Mouse (Mus musculus) hindbrain, embryonic 12.5 days (tissue): Measurements from ENCODE around the gene Qtrt1. TPM values are rescaled to one million over a fixed set of nuclear protein-coding genes. Genes with fewer than 3 reads are reported as not detected.

Experiments used
- ATAC-seq: fragments of 200-750 bp; cut with Nextera tagmentation; 2 replicates; pipeline ENCODE4 v1.8.0; 2017; ENCODE audit warnings: moderate TSS enrichment; ENCODE audit not compliant: low FRiP score
- H3K27ac ChIP-seq: fragments of 300-500 bp; sonication (generic); 2 replicates; pipeline ENCODE4 v1.5.1; 2016; ENCODE audit warnings: mild to moderate bottlenecking
- H3K27me3 ChIP-seq: fragments of 300-500 bp; sonication (generic); 2 replicates; pipeline ENCODE4 v1.6.1; 2016; ENCODE audit warnings: mild to moderate bottlenecking
- H3K36me3 ChIP-seq: fragments of 300-500 bp; sonication (generic); 2 replicates; pipeline ENCODE4 v1.6.1; 2016; ENCODE audit warnings: mild to moderate bottlenecking
- H3K4me1 ChIP-seq: fragments of 300-500 bp; sonication (generic); 2 replicates; pipeline ENCODE4 v1.6.1; 2016
- H3K4me2 ChIP-seq: fragments of 300-500 bp; sonication (generic); replicated peaks from 2 replicates; pipeline ENCODE4 v1.6.1; 2016; ENCODE audit warnings: mild to moderate bottlenecking
- H3K4me3 ChIP-seq: fragments of 300-500 bp; sonication (generic); 2 replicates; pipeline ENCODE4 v1.5.1; 2016; ENCODE audit warnings: mild to moderate bottlenecking
- H3K9ac ChIP-seq: fragments of 300-500 bp; sonication (generic); 2 replicates; pipeline ENCODE4 v1.6.1; 2016; ENCODE audit warnings: mild to moderate bottlenecking, moderate library complexity
- H3K9me3 ChIP-seq: fragments of 300-500 bp; sonication (generic); replicated peaks from 2 replicates; pipeline ENCODE4 v1.6.1; 2016; ENCODE audit warnings: mild to moderate bottlenecking
- WGBS: fragments of 180-500 bp; shearing (Covaris S2); methylation state at CpG from one replicate; pipeline ENCODE4 v1.1.7; 2016; 5-methylcytosine and 5-hydroxymethylcytosine counted together
- polyA plus RNA-seq: library from polyadenylated mRNA; unstranded; fragments of >200 nt; fragmentation: Nextera tagmentation; extraction: Ambion mirVana; gene quantifications from 2 replicates; pipeline ENCODE4 v1.2.1, GENCODE M21; 2016

Qtrt1 gene
- polyA plus RNA-seq, 1 experiment from 2014 or later, result 47.8 TPM

DNA sequence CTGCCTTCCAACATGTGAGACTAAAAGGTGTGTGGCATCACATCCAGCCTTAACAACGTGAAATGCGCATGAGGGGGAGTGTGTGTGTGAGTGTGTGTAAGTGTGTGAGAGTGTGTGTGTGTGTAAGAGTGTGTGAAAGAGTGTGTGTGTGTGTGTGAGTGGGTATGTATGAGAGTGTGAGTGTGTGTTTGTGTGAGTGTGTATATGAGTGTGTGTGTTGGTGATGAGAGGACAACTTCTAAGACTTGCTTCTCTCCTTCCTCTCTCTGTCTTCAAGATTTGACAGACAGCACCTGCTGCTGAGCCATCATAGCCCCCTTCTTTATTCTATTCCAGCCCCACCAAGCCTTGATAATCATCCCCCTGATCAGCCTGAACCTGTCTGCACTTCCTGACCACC is 28.3 kb downstream of the Qtrt1 start:
- no peaks in the 10 kb centered on the region for H3K36me3 ChIP-seq
- no peak overlapping the region for H3K4me3 ChIP-seq
- H3K9ac ChIP-seq, result no peak overlapping the region
- H3K4me2 ChIP-seq, result no peak overlapping the region
- no peaks in the 10 kb centered on the region for H3K4me1 ChIP-seq
- 98% methylated on average over 2 of the region's 2 CpGs for WGBS
- no peaks in the 10 kb centered on the region for H3K27me3 ChIP-seq
- H3K27ac ChIP-seq, result no peak overlapping the region
- H3K9me3 ChIP-seq, result no peaks in the 10 kb centered on the region
- ATAC-seq, result no peak

DNA sequence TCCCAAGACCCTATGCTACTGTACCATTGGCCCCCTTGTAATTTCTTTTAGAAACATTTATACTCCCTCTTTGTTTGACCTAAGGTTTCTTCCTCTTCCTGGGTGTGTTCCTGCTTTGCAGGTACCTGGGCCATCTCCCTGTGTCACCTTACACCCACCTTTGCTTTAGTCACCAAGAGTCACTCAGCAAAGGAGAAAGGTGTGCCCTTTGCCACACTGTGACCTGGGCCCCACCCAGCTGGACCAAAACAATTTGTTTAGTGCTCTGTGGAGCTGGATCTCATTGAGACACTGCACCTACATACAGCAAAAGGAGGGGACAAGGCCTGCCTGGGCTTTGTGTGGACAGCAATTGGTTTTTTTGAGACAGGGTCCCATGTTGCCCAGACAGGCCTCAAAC is 28.8 kb downstream of the Qtrt1 start:
- 0 out of 2 replicates have a peak, but pooled peaks cover 2% of the 10 kb centered on the region for H3K36me3 ChIP-seq
- no peaks in the 10 kb centered on the region for H3K27me3 ChIP-seq
- no peaks in the 10 kb centered on the region for H3K9me3 ChIP-seq
- H3K4me2 ChIP-seq, result no peak overlapping the region
- no peak overlapping the region for H3K27ac ChIP-seq
- H3K4me1 ChIP-seq, result no peaks in the 10 kb centered on the region
- no peak overlapping the region for H3K9ac ChIP-seq
- H3K4me3 ChIP-seq, result no peak overlapping the region
- no peak for ATAC-seq

DNA sequence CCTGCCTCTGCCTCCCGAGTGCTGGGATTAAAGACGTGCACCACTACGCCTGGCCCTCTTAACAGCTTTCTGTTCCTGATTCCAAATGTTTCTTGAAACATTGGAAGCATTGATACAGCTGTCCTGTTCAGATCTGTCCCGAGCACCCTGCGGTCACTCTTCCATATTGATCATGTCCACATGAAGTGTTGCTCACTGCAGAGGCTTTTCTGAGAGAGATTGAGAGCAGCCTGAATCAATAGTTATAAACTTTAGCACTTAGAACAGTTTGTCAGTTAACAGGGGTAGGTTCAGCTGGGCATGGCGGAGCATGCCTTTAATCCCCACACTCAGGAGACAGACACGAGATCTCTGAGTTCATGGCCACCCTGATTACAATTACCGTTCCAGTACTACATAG is 32.2 kb downstream of the Qtrt1 start:
- Histone ChIP-seq H3K27ac (no peak overlapping the region), H3K9me3 (no peaks in the 10 kb centered on the region), H3K4me3 (no peak overlapping the region), H3K36me3 (0 out of 2 replicates have a peak, but pooled peaks cover 3% of the 10 kb centered on the region), H3K9ac (no peak overlapping the region), H3K27me3 (no peaks in the 10 kb centered on the region), H3K4me1 (no peaks in the 10 kb centered on the region), H3K4me2 (no peak overlapping the region)
- WGBS, result 96% methylated on average over 8 of the region's 8 CpGs
- no peak for ATAC-seq

DNA sequence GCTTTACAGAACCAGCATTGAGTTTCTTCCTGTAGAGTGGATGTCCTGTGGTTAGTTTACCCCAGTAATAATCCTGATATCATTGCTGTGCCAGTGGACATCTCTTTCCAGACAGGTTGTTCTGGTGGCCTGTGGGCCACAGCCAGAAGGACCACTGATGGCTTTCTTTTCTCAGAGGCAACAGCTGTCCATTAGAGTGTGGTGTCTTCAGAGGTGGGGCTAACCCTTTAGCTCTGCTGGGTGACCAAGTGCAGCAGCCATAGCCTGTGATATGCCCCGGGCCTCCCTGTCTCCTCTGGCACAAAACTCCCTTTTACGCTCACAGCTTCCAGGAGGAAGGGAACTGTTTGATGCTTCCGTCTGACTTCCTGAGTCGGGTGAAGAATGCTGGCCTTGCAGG is 32.9 kb downstream of the Qtrt1 start:
- Histone ChIP-seq H3K4me3 (no peak overlapping the region), H3K9me3 (no peaks in the 10 kb centered on the region), H3K4me1 (no peaks in the 10 kb centered on the region), H3K36me3 (0 out of 2 replicates have a peak, but pooled peaks cover 6% of the 10 kb centered on the region), H3K4me2 (no peak overlapping the region), H3K9ac (no peak overlapping the region), H3K27me3 (no peaks in the 10 kb centered on the region), H3K27ac (no peak overlapping the region)
- no peak for ATAC-seq
- WGBS, result 91% methylated on average over 4 of the region's 4 CpGs

DNA sequence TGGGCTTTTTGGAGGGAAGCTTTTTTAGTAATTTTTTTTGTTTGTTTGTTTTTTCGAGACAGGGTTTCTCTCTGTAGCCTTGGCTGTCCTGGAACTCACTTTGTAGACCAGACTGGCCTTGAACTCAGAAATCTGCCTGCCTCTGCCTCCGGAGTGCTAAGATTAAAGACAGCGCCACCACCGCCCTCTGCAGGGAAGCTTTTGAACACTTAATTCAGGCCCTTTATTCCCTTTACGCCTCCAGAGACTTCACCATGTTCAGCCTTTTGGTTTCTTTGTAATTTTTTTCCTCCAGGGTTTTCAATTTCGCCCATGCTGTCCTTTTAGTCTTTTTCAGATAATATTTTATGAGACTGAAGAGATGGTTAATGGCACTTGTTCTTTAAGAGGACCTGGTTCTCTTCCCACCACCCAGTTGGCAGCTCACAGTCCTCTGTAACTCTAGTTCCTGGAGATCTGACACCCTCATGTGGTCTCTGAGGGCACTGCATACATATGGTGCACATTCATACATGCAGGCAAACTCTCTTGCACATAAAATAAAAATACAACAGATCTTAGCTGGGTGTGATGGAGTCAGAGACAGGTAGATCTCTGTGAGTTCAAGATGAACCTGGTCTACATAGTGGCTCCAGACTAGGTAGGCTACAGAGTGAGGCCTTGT is 33.6 kb downstream of the Qtrt1 start:
- Histone ChIP-seq H3K36me3 (0 out of 2 replicates have a peak, but pooled peaks cover 6% of the 10 kb centered on the region), H3K27ac (no peak overlapping the region), H3K9ac (no peak overlapping the region), H3K4me1 (no peaks in the 10 kb centered on the region), H3K4me3 (no peak overlapping the region), H3K9me3 (no peaks in the 10 kb centered on the region), H3K4me2 (no peak overlapping the region), H3K27me3 (no peaks in the 10 kb centered on the region)
- 96% methylated on average over 6 of the region's 6 CpGs for WGBS
- ATAC-seq, result no peak

DNA sequence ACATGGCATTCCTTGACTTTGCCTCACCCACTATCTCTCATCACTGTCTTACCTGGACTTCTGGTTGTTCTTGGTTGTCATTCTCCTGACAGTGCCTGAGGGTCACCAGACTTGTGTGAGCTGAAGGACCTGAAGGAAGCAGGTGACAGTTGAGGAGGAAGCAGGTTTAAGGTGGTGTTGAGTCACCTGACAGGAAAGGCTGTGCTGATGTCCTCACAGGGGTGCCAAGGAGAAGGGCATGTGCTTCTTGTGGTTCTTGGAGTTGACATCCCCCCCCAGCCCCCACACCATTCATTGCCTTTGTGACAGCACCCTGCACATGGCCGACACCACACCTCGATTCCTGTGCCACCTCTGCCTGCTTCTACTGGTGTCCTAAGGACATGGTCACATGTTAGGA is 36.1 kb downstream of the Qtrt1 start:
- no peak overlapping the region for H3K27ac ChIP-seq
- H3K4me3 ChIP-seq, result no peak overlapping the region
- H3K27me3 ChIP-seq, result no peaks in the 10 kb centered on the region
- 0 out of 2 replicates have a peak, but pooled peaks cover 6% of the 10 kb centered on the region for H3K36me3 ChIP-seq
- H3K4me2 ChIP-seq, result no peak overlapping the region
- H3K4me1 ChIP-seq, result no peaks in the 10 kb centered on the region; the same call in 1 of the 2 replicates
- WGBS, result 96% methylated on average over 2 of the region's 2 CpGs
- no peaks in the 10 kb centered on the region for H3K9me3 ChIP-seq
- no peak for ATAC-seq
- H3K9ac ChIP-seq, result no peak overlapping the region

DNA sequence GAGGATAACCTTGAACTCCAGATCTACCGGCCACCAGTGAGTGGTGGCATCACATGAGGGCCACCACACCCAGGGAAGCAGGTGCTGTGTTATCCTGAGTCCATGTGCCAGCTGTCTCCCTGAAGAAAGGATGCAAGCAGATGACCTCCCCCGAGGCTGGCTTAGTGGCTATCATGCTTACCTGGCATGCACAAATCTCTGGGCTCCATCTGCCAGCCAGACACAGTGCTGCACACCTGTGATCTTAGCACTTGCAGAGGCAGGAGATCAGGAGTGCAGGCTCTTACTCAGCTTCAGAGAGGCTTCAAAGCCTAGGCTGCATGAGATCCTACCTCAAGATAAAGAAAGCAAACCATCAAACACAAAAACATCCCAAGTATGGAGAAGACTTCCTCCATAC is 38.1 kb downstream of the Qtrt1 start:
- Histone ChIP-seq H3K27ac (no peak overlapping the region), H3K4me1 (no peaks in the 10 kb centered on the region; the same call in 1 of the 2 replicates), H3K4me3 (no peak overlapping the region), H3K4me2 (no peak overlapping the region), H3K9me3 (no peaks in the 10 kb centered on the region), H3K27me3 (no peaks in the 10 kb centered on the region), H3K9ac (no peak overlapping the region), H3K36me3 (0 out of 2 replicates have a peak, but pooled peaks cover 6% of the 10 kb centered on the region)
- ATAC-seq, result no peak
- WGBS, result 95% methylated on average over 2 of the region's 2 CpGs

DNA sequence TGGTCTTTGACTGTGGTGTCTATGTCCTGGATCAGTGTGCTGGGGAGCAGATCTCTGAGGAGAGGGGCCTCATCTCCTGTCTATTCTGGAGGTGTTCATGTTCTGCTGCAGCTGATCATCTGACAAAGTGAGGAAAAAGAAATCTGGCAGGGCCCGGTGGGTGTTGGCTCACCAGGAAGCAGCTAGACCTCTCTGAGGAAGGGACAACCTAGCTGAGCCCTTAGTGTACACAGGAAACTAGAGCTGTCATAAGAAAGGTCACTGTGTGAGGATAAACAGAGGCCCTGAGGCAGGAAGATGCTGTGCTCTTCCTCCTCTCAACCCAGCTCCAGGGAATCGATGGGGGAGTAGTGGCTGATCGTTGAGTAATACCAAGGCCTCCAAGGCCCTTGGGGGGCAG is 38.6 kb downstream of the Qtrt1 start:
- WGBS, result 86% methylated on average over 3 of the region's 3 CpGs
- H3K36me3 ChIP-seq, result 0 out of 2 replicates have a peak, but pooled peaks cover 6% of the 10 kb centered on the region
- no peaks in the 10 kb centered on the region for H3K9me3 ChIP-seq
- no peak overlapping the region for H3K4me3 ChIP-seq
- no peak overlapping the region for H3K4me2 ChIP-seq
- no peak overlapping the region for H3K27ac ChIP-seq
- no peaks in the 10 kb centered on the region for H3K27me3 ChIP-seq
- ATAC-seq, result no peak
- no peak overlapping the region for H3K9ac ChIP-seq
- no peaks in the 10 kb centered on the region; the same call in 1 of the 2 replicates for H3K4me1 ChIP-seq

DNA sequence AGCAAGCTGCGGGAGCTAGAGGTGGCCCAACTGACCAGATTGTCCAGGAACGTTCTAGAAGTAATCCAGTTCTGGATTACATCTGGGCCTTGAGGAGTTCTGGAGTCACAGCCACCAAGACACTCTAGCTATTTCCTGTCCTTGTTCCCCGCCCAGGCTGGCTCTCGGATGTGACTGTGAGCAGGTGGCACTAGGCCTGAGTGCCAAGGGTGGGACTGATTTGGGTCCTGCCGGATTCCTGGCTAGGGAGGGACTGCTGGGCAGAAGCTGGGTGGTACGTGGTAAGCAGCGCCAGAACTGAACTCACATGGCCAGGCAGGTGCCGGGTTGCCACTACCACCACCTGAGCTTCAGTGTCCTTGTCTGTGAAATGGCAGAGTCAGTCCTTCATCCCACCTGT is 39.8 kb downstream of the Qtrt1 start:
- 92% methylated on average over 8 of the region's 8 CpGs for WGBS
- 0 out of 2 replicates have a peak, but pooled peaks cover 4% of the 10 kb centered on the region for H3K36me3 ChIP-seq
- no peaks in the 10 kb centered on the region; the same call in 1 of the 2 replicates for H3K4me1 ChIP-seq
- ATAC-seq, result no peak
- no peaks in the 10 kb centered on the region for H3K27me3 ChIP-seq
- H3K4me3 ChIP-seq, result no peak overlapping the region
- no peak overlapping the region for H3K9ac ChIP-seq
- H3K4me2 ChIP-seq, result no peak overlapping the region
- H3K9me3 ChIP-seq, result no peaks in the 10 kb centered on the region
- H3K27ac ChIP-seq, result no peak overlapping the region

DNA sequence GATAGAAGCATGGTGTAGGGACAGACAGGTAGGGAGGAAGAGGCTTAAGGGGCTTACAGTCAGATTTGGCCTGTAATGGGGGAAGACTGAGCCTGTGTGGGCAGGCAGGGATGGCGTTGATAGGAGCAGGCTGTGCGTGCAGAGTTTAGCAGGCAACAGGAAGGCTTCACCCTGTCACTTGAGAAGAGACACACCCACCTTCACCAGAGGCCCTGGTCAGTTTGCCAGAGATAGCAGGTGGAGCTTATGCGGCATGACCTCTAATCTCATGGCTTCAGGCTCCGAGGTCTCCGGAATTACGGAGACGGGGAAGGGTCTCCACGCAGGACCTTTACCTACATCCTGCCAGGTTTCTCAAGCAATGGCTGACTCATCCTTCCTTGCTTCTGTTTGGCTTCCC is 40.2 kb downstream of the Qtrt1 start:
- Histone ChIP-seq H3K27me3 (no peaks in the 10 kb centered on the region), H3K4me2 (no peak overlapping the region), H3K9me3 (no peaks in the 10 kb centered on the region), H3K4me3 (no peak overlapping the region), H3K36me3 (0 out of 2 replicates have a peak, but pooled peaks cover 4% of the 10 kb centered on the region), H3K4me1 (no peaks in the 10 kb centered on the region; the same call in 1 of the 2 replicates), H3K27ac (no peak overlapping the region), H3K9ac (no peak overlapping the region)
- WGBS, result 87% methylated on average over 8 of the region's 8 CpGs
- no peak for ATAC-seq

DNA sequence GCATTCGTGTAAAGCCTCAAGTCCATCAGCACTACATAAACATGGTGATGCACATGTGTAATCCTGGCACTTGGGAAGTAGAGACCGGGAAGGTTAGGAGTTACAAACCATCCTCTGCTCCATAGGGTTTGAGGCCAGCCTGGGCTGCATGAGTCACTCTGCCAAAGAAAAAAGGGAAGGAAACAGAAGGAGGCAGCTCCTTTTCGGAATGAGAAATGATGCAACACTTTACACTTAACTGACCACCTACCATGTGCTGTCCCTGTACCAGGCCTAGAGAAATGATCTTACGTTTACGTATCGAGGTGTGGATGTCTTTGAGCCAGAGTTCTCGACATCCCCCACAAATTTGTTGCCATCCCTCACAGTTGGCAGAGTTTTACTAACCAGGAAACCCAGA is 41.4 kb downstream of the Qtrt1 start:
- Histone ChIP-seq H3K27ac (no peak overlapping the region), H3K4me1 (no peaks in the 10 kb centered on the region; the same call in 1 of the 2 replicates), H3K27me3 (no peaks in the 10 kb centered on the region), H3K36me3 (0 out of 2 replicates have a peak, but pooled peaks cover 4% of the 10 kb centered on the region), H3K9ac (no peak overlapping the region), H3K4me2 (no peak overlapping the region), H3K9me3 (no peaks in the 10 kb centered on the region), H3K4me3 (no peak overlapping the region)
- ATAC-seq, result no peak
- whole genome bisulfite sequencing, result 97% methylated on average over 7 of the region's 7 CpGs

DNA sequence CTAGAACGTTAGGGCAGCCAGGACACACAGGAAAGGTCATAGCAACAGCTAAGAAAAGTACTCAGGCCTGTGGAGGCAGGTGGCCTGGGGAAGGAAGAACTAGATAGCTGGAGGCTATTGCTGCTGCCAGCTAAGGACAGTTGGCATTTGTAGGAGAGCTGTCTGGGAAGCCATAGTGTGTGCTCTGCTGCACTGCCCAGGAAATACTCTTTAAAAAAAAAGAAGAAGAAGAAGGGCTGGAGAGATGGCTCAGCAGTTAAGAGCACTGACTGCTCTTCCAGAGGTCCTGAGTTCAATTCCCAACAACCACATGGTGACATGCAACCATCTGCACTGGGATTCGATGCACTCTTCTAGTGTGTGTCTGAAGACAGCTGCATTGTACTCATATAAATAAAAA is 41.8 kb downstream of the Qtrt1 start:
- no peak overlapping the region for H3K4me3 ChIP-seq
- no peak overlapping the region for H3K27ac ChIP-seq
- 94% methylated on average over 2 of the region's 2 CpGs for WGBS
- H3K9ac ChIP-seq, result no peak overlapping the region
- no peak overlapping the region for H3K4me2 ChIP-seq
- H3K9me3 ChIP-seq, result no peaks in the 10 kb centered on the region
- no peaks in the 10 kb centered on the region; the same call in 1 of the 2 replicates for H3K4me1 ChIP-seq
- H3K27me3 ChIP-seq, result no peaks in the 10 kb centered on the region
- 0 out of 2 replicates have a peak, but pooled peaks cover 5% of the 10 kb centered on the region for H3K36me3 ChIP-seq
- ATAC-seq, result no peak

DNA sequence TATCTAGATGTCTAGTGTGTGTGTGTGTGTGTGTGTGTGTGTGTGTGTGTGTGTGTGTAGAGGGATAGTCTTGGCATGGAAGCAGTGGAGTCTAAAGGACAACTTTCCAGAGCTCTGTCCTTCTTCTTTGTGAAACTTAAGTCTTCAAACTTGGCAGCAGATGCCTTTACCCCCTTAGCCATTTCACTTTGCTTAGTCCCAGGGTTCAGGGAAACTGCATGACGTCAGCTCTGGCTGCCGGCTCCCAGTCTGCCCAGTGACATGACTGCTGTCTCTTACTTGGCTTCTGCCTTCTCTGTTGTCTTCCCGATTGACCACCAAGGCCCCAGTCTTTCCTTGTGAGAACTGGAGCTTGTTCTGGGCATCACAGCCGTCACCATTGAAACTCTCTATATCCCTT is 42.9 kb downstream of the Qtrt1 start:
- Histone ChIP-seq H3K4me2 (no peak overlapping the region), H3K4me3 (no peak overlapping the region), H3K9me3 (no peaks in the 10 kb centered on the region), H3K36me3 (peaks cover 10% of the 10 kb centered on the region), H3K27me3 (no peaks in the 10 kb centered on the region), H3K27ac (no peak overlapping the region), H3K9ac (no peak overlapping the region), H3K4me1 (no peaks in the 10 kb centered on the region; the same call in 1 of the 2 replicates)
- whole genome bisulfite sequencing, result 72% methylated on average over 4 of the region's 4 CpGs
- ATAC-seq, result no peak
